Mouse (Mus musculus) liver, embryonic 14.5 days (tissue): Measurements from ENCODE around the gene Gas7. TPM values are rescaled to one million over a fixed set of nuclear protein-coding genes. Genes with fewer than 3 reads are reported as not detected.

ENCODE experiments used
- ATAC-seq: fragments of 200-750 bp; cut with Nextera tagmentation; 2 replicates; pipeline ENCODE4 v1.8.0; 2017; ENCODE audit warnings: moderate number of reproducible peaks, mild to moderate bottlenecking, moderate library complexity; ENCODE audit not compliant: insufficient read depth
- DNase-seq, 3 experiments: peaks; one replicate each; pipeline ENCODE4 v3.0.0-alpha.2; 2012 to 2013; ENCODE audit warnings: low read depth in 3 of 3, low spot score in 3 of 3
- H3K27ac ChIP-seq: fragments of 300-500 bp; sonication (generic); 2 replicates; pipeline ENCODE4 v1.5.1; 2014; ENCODE audit warnings: moderate library complexity, mild to moderate bottlenecking, control low read depth, inconsistent platforms
- H3K27me3 ChIP-seq: fragments of 300-500 bp; sonication (generic); 2 replicates; pipeline ENCODE4 v1.6.1; 2014; ENCODE audit warnings: mild to moderate bottlenecking, low read length, moderate library complexity; ENCODE audit not compliant: control insufficient read depth, insufficient read depth
- H3K36me3 ChIP-seq: fragments of 300-500 bp; sonication (generic); replicated peaks from 2 replicates; pipeline ENCODE4 v1.6.1; 2014; ENCODE audit warnings: low read depth; ENCODE audit not compliant: control insufficient read depth, insufficient read depth
- H3K4me1 ChIP-seq, 2 experiments: fragments of 200-500 bp in 1 of 2; fragments of 300-500 bp in 1 of 2; sonication (generic) in 1 of 2; replicated peaks; 2 replicates each; pipeline ENCODE4 v1.6.1; 2012 to 2014; ENCODE audit warnings: antibody characterized with exemption in 1 of 2, inconsistent platforms in 1 of 2, low read length in 1 of 2; ENCODE audit not compliant: control insufficient read depth in 2 of 2, insufficient read depth in 2 of 2
- H3K4me2 ChIP-seq: fragments of 300-500 bp; sonication (generic); 2 replicates; pipeline ENCODE4 v1.6.1; 2014; ENCODE audit warnings: low read depth, mild to moderate bottlenecking, control low read depth, moderate library complexity
- H3K4me3 ChIP-seq, 2 experiments: fragments of 200-500 bp in 1 of 2; fragments of 300-500 bp in 1 of 2; sonication (generic) in 1 of 2; 2 replicates each; pipeline ENCODE4 v1.5.1; 2012 to 2014; ENCODE audit warnings: low read depth in 2 of 2, low read length in 2 of 2, mild to moderate bottlenecking in 2 of 2, control low read depth in 1 of 2, inconsistent platforms in 1 of 2, moderate library complexity in 1 of 2; ENCODE audit not compliant: insufficient read depth in 1 of 2
- H3K9ac ChIP-seq: fragments of 300-500 bp; sonication (generic); replicated peaks from 2 replicates; pipeline ENCODE4 v1.6.1; 2014; ENCODE audit warnings: mild to moderate bottlenecking, control low read depth, moderate library complexity
- H3K9me3 ChIP-seq: fragments of 300-500 bp; sonication (generic); 2 replicates; pipeline ENCODE4 v1.6.1; 2016; ENCODE audit warnings: low read length, mixed read lengths; ENCODE audit not compliant: control insufficient read depth
- CTCF ChIP-seq: IDR thresholded peaks from 2 replicates; pipeline ENCODE4 v1.5.1; 2016; ENCODE audit warnings: antibody characterized with exemption, low read depth, control low read depth
- EP300 ChIP-seq: IDR thresholded peaks from 2 replicates; pipeline ENCODE4 v1.6.1; 2016; ENCODE audit warnings: antibody characterized with exemption, low read depth
- WGBS: fragments of 180-500 bp; shearing (Covaris S2); extraction: QIAGEN DNeasy Blood & Tissue Kit; methylation state at CpG from one replicate; pipeline ENCODE4 v1.1.7; 2014; ENCODE audit not compliant: insufficient replicate concordance; 5-methylcytosine and 5-hydroxymethylcytosine counted together
- polyA plus RNA-seq, 2 experiments: library from polyadenylated mRNA; depleted of rRNA in 1 of 2; stranded (reverse) in 1 of 2; unstranded in 1 of 2; fragments of >200 nt; fragmentation: Nextera tagmentation in 1 of 2; extraction: Ambion mirVana in 1 of 2; gene quantifications; 2 replicates each; pipeline versions ENCODE4 v1.2.1 to v1.2.3; 2012 to 2014

Gas7 gene
- polyA plus RNA-seq, 2 experiments: 0.49 to 1.1 TPM

GRCm38 (mm10) chr11:67582570-67582969 lies 127.3 kb downstream of the Gas7 start:
- Histone ChIP-seq H3K9me3 (no peaks in the 10 kb centered on the region), H3K9ac (no peak overlapping the region), H3K4me1 (peaks cover 0 to 8% of the 10 kb centered on the region in 2 experiments; a peak in 2 of 4 replicates), H3K27me3 (no peaks in the 10 kb centered on the region), H3K4me3 (no peak overlapping the region), H3K36me3 (no peaks in the 10 kb centered on the region), H3K4me2 (no peak overlapping the region), H3K27ac (no peak overlapping the region)
- DNase-seq: no peak
- no peak for ATAC-seq
- WGBS: 78% methylated on average over 4 of the region's 4 CpGs
- TF ChIP-seq CTCF (no peak), EP300 (no peak)

GRCm38 (mm10) chr11:67585016-67585415 lies 129.8 kb downstream of the Gas7 start:
- H3K9me3 ChIP-seq: no peaks in the 10 kb centered on the region
- peaks cover 0 to 4% of the 10 kb centered on the region in 2 experiments; a peak in 1 of 4 replicates for H3K4me1 ChIP-seq
- no peak for ATAC-seq
- DNase-seq: no peak
- H3K4me3 ChIP-seq: no peak overlapping the region
- H3K27me3 ChIP-seq: no peaks in the 10 kb centered on the region
- no peak overlapping the region for H3K27ac ChIP-seq
- H3K9ac ChIP-seq: no peak overlapping the region
- H3K4me2 ChIP-seq: no peak overlapping the region
- TF ChIP-seq EP300 (no peak), CTCF (no peak)
- no peaks in the 10 kb centered on the region for H3K36me3 ChIP-seq
- 63% methylated on average over 6 of the region's 6 CpGs for WGBS

- 40% methylated on average over 2 of the region's 2 CpGs for WGBS
- H3K9me3 ChIP-seq: no peaks in the 10 kb centered on the region
- H3K36me3 ChIP-seq: no peaks in the 10 kb centered on the region
- no peak for DNase-seq
- TF ChIP-seq CTCF: no peak
- no peak for TF ChIP-seq EP300
- no peak overlapping the region for H3K9ac ChIP-seq
- peaks cover 0 to 2% of the 10 kb centered on the region in 2 experiments; a peak in 1 of 4 replicates for H3K4me1 ChIP-seq
- H3K4me2 ChIP-seq: no peak overlapping the region
- ATAC-seq: no peak
- no peak overlapping the region for H3K4me3 ChIP-seq
- no peak overlapping the region for H3K27ac ChIP-seq
- no peaks in the 10 kb centered on the region for H3K27me3 ChIP-seq
Measured at GRCm38 (mm10) chr11:67585629-67586028, 130.4 kb downstream of the Gas7 start.

GRCm38 (mm10) chr11:67586231-67586994 lies 131.2 kb downstream of the Gas7 start:
- Histone ChIP-seq H3K27ac (no peak overlapping the region), H3K4me1 (no peaks in the 10 kb centered on the region; a peak in 1 of 4 replicates), H3K9me3 (no peaks in the 10 kb centered on the region), H3K27me3 (no peaks in the 10 kb centered on the region), H3K4me3 (no peak overlapping the region), H3K4me2 (no peak overlapping the region), H3K36me3 (no peaks in the 10 kb centered on the region), H3K9ac (no peak overlapping the region)
- ATAC-seq: no peak
- WGBS: 40% methylated on average over 3 of the region's 3 CpGs
- TF ChIP-seq EP300 (no peak), CTCF (no peak)
- DNase-seq: no peak

- TF ChIP-seq EP300 (no peak), CTCF (no peak)
- Histone ChIP-seq H3K27me3 (no peaks in the 10 kb centered on the region), H3K9ac (no peak overlapping the region), H3K9me3 (no peaks in the 10 kb centered on the region), H3K4me2 (no peak overlapping the region; the same call in 1 of the 2 replicates), H3K27ac (no peak overlapping the region), H3K4me3 (no peak overlapping the region), H3K4me1 (no peaks in the 10 kb centered on the region), H3K36me3 (no peaks in the 10 kb centered on the region)
- DNase-seq: peak in 1 of 3 experiments; percentile 9
- WGBS: 34% methylated on average over 8 of the region's 8 CpGs
- no peak for ATAC-seq
Measured at GRCm38 (mm10) chr11:67588196-67588827, 133.1 kb downstream of the Gas7 start.
